9 mouse cellular contexts compared by ENCODE assay signal in genomic region chr7:19822193-19822592, GRCm38 (mm10). TPM values are rescaled to one million over a fixed set of nuclear protein-coding genes. Genes with fewer than 3 reads are reported as not detected.
DNase-seq lines count a peak whose midpoint lies in the region; ATAC-seq lines count a peak whose summit lies in the region.
"Had no signal": no experiment of that assay in that cellular context is flagged by ENCODE, and none has a peak within 500 bp of the region (broad histone marks: within the 10 kb centered on the region; RNA-seq: fewer than 3 reads in every experiment).

No protein-coding gene starts in this region.

- no peak for DNase-seq in kidney, adult 18-20 months
- DNase-seq in embryonic facial prominence, embryonic 10.5 days (ENCODE audit: low spot score): no peak
- DNase-seq in layer of hippocampus, postnatal 14 days (ENCODE audit: low spot score in 2 of 2): no peak
- DNase-seq in spleen, adult 12 weeks (ENCODE audit: low spot score): no peak

- peaks cover 10% of the 10 kb centered on the region for H3K27me3 ChIP-seq in kidney, embryonic 16.5 days (ENCODE audit: insufficient read depth, low read length)
- peaks cover 83% of the 10 kb centered on the region for H3K27me3 ChIP-seq in embryonic facial prominence, embryonic 10.5 days (replicated peaks; ENCODE audit: low read depth, poor library complexity, severe bottlenecking)
- peaks cover 49% of the 10 kb centered on the region for H3K27me3 ChIP-seq in hindbrain, embryonic 15.5 days
- H3K27me3 ChIP-seq in midbrain, embryonic 15.5 days (replicated peaks): peaks cover 39% of the 10 kb centered on the region

- peak overlapping the region; percentile 76 for H3K4me2 ChIP-seq in kidney, embryonic 16.5 days (replicated peaks; ENCODE audit: low read depth, low read length)
- peak overlapping the region; percentile 49 for H3K4me2 ChIP-seq in hindbrain, embryonic 15.5 days
- peak overlapping the region; percentile 50 for H3K4me2 ChIP-seq in midbrain, embryonic 15.5 days

- H3K27ac ChIP-seq in kidney, embryonic 16.5 days (ENCODE audit: low read length): no peak overlapping the region
- H3K27ac ChIP-seq in embryonic facial prominence, embryonic 10.5 days (replicated peaks): peak overlapping the region; percentile 79
- no peak overlapping the region for H3K27ac ChIP-seq in hindbrain, embryonic 15.5 days (replicated peaks)
- H3K27ac ChIP-seq in midbrain, embryonic 15.5 days: no peak overlapping the region

- 6% methylated on average over 20 of the region's 20 CpGs for WGBS in kidney, embryonic 16.5 days
- 4% methylated on average over 20 of the region's 20 CpGs for WGBS in embryonic facial prominence, embryonic 10.5 days
- 12% methylated on average over 10 of the region's 20 CpGs for WGBS in hindbrain, embryonic 15.5 days
- WGBS in midbrain, embryonic 15.5 days: 6% methylated on average over 20 of the region's 20 CpGs

- no peaks in the 10 kb centered on the region for H3K36me3 ChIP-seq in kidney, embryonic 16.5 days (ENCODE audit: insufficient read depth, low read length)
- H3K36me3 ChIP-seq in embryonic facial prominence, embryonic 10.5 days (replicated peaks): no peaks in the 10 kb centered on the region
- H3K36me3 ChIP-seq in hindbrain, embryonic 15.5 days: no peaks in the 10 kb centered on the region
- H3K36me3 ChIP-seq in midbrain, embryonic 15.5 days (replicated peaks): no peaks in the 10 kb centered on the region

- H3K9ac ChIP-seq in kidney, embryonic 16.5 days (replicated peaks; ENCODE audit: low read length): peak overlapping the region; percentile 66
- no peak overlapping the region for H3K9ac ChIP-seq in hindbrain, embryonic 15.5 days
- no peak overlapping the region for H3K9ac ChIP-seq in midbrain, embryonic 15.5 days

- ATAC-seq in kidney, embryonic 16.5 days (ENCODE audit: low FRiP score, low TSS enrichment): no peak
- ATAC-seq in hindbrain, embryonic 15.5 days (ENCODE audit: low FRiP score, low read depth): no peak
- ATAC-seq in midbrain, embryonic 15.5 days (replicated peaks): no peak
- no peak for ATAC-seq in frontal cortex, adult (ENCODE audit: low TSS enrichment)

- H3K9me3 ChIP-seq in kidney, embryonic 16.5 days (ENCODE audit: low read length): peaks cover 4% of the 10 kb centered on the region; the same call in 1 of the 2 replicates
- H3K9me3 ChIP-seq in embryonic facial prominence, embryonic 10.5 days: 0 out of 2 replicates have a peak, but pooled peaks cover 11% of the 10 kb centered on the region
- no peaks in the 10 kb centered on the region for H3K9me3 ChIP-seq in hindbrain, embryonic 15.5 days
- no peaks in the 10 kb centered on the region for H3K9me3 ChIP-seq in midbrain, embryonic 15.5 days

- H3K4me3 ChIP-seq in kidney, embryonic 16.5 days (ENCODE audit: low read length): peak overlapping the region; percentile 41
- H3K4me3 ChIP-seq in embryonic facial prominence, embryonic 10.5 days: peak overlapping the region; percentile 59
- peak overlapping the region; percentile 28 for H3K4me3 ChIP-seq in hindbrain, embryonic 15.5 days
- peak overlapping the region; percentile 26 for H3K4me3 ChIP-seq in midbrain, embryonic 15.5 days

- H3K4me1 ChIP-seq in kidney, embryonic 16.5 days (ENCODE audit: insufficient read depth, low read length): peaks cover 45% of the 10 kb centered on the region
- peaks cover 44% of the 10 kb centered on the region for H3K4me1 ChIP-seq in embryonic facial prominence, embryonic 10.5 days
- H3K4me1 ChIP-seq in hindbrain, embryonic 15.5 days (replicated peaks): peaks cover 7% of the 10 kb centered on the region; the same call in 1 of the 2 replicates
- H3K4me1 ChIP-seq in midbrain, embryonic 15.5 days: peaks cover 10% of the 10 kb centered on the region

RNA-seq across cellular contexts. Expression of gene Bcl3, which starts 0.4 kb away (rescaled TPM):
- polyA plus RNA-seq in kidney, embryonic 16.5 days (2015; fragmentation: Nextera tagmentation; extraction: Ambion mirVana): 3.3 and 3.9 TPM in 2 replicates
- polyA plus RNA-seq in embryonic facial prominence, embryonic 10.5 days (2016; fragmentation: Nextera tagmentation; extraction: Ambion mirVana): 1.7 TPM in 2 replicates
- 0.92 and 1.4 TPM in 2 replicates for polyA plus RNA-seq in hindbrain, embryonic 15.5 days (2015; fragmentation: Nextera tagmentation; extraction: Ambion mirVana)
- polyA plus RNA-seq in midbrain, embryonic 15.5 days (2015; fragmentation: Nextera tagmentation; extraction: Ambion mirVana): 0.89 and 1.7 TPM in 2 replicates
- total RNA-seq in layer of hippocampus, postnatal 14 days (2021): under 1 TPM; 0.38 to 0.78 TPM

RNA-seq across cellular contexts. Expression of gene Cblc, which starts 25.6 kb away (rescaled TPM):
- 9.4 and 12.2 TPM in 2 replicates for polyA plus RNA-seq in kidney, embryonic 16.5 days (2015; fragmentation: Nextera tagmentation; extraction: Ambion mirVana)
- 1.9 and 2.9 TPM in 2 replicates for polyA plus RNA-seq in embryonic facial prominence, embryonic 10.5 days (2016; fragmentation: Nextera tagmentation; extraction: Ambion mirVana)
- polyA plus RNA-seq in hindbrain, embryonic 15.5 days (2015; fragmentation: Nextera tagmentation; extraction: Ambion mirVana): 0.37 TPM in 1 of 2 replicates, not detected in the other
- 0.40 and 0.57 TPM in 2 replicates for polyA plus RNA-seq in midbrain, embryonic 15.5 days (2015; fragmentation: Nextera tagmentation; extraction: Ambion mirVana)
- not detected for total RNA-seq in layer of hippocampus, postnatal 14 days (2021)
- total RNA-seq: heart, postnatal 14 days had no signal

RNA-seq across cellular contexts. Expression of gene Gm19345, which starts 29.6 kb away (rescaled TPM):
- polyA plus RNA-seq in kidney, embryonic 16.5 days (2015; fragmentation: Nextera tagmentation; extraction: Ambion mirVana): not detected in 2 replicates
- not detected in 2 replicates for polyA plus RNA-seq in embryonic facial prominence, embryonic 10.5 days (2016; fragmentation: Nextera tagmentation; extraction: Ambion mirVana)
- 15.7 and 17.1 TPM in 2 replicates for polyA plus RNA-seq in hindbrain, embryonic 15.5 days (2015; fragmentation: Nextera tagmentation; extraction: Ambion mirVana)
- 15.2 and 15.4 TPM in 2 replicates for polyA plus RNA-seq in midbrain, embryonic 15.5 days (2015; fragmentation: Nextera tagmentation; extraction: Ambion mirVana)
- 1 to 10 TPM; 3.0 to 3.3 TPM for total RNA-seq in layer of hippocampus, postnatal 14 days (2021)
- total RNA-seq: heart, postnatal 14 days had no signal

RNA-seq across cellular contexts. Expression of gene Ceacam16, which starts 38.9 kb away (rescaled TPM):
- polyA plus RNA-seq in kidney, embryonic 16.5 days (2015; fragmentation: Nextera tagmentation; extraction: Ambion mirVana): 0.15 TPM in 1 of 2 replicates, not detected in the other
- polyA plus RNA-seq in embryonic facial prominence, embryonic 10.5 days (2016; fragmentation: Nextera tagmentation; extraction: Ambion mirVana): not detected in 2 replicates
- polyA plus RNA-seq in hindbrain, embryonic 15.5 days (2015; fragmentation: Nextera tagmentation; extraction: Ambion mirVana): 0.92 and 2.0 TPM in 2 replicates
- polyA plus RNA-seq in midbrain, embryonic 15.5 days (2015; fragmentation: Nextera tagmentation; extraction: Ambion mirVana): 1.1 and 1.2 TPM in 2 replicates
- not detected for total RNA-seq in layer of hippocampus, postnatal 14 days (2021)

RNA-seq across cellular contexts. Expression of gene Bcam, which starts 51.4 kb away (rescaled TPM):
- polyA plus RNA-seq in kidney, embryonic 16.5 days (2015; fragmentation: Nextera tagmentation; extraction: Ambion mirVana): 280 and 309 TPM in 2 replicates
- polyA plus RNA-seq in embryonic facial prominence, embryonic 10.5 days (2016; fragmentation: Nextera tagmentation; extraction: Ambion mirVana): 68.3 and 79.4 TPM in 2 replicates
- polyA plus RNA-seq in hindbrain, embryonic 15.5 days (2015; fragmentation: Nextera tagmentation; extraction: Ambion mirVana): 20.0 and 20.7 TPM in 2 replicates
- 12.4 and 13.8 TPM in 2 replicates for polyA plus RNA-seq in midbrain, embryonic 15.5 days (2015; fragmentation: Nextera tagmentation; extraction: Ambion mirVana)
- total RNA-seq in layer of hippocampus, postnatal 14 days (2021): 10 to 100 TPM in 1 of 2 experiments, 1 to 10 TPM in 1; 8.8 to 14.0 TPM

Comparison
In these comparisons a context has a peak if more than half of its experiments do, and no peak if none do; other contexts are left out.
1. RNA of gene Gm19345, which starts 29.6 kb away (polyA plus RNA-seq): 15.7 to 17.1 TPM in hindbrain, embryonic 15.5 days and 15.2 to 15.4 TPM in midbrain, embryonic 15.5 days; not detected in embryonic facial prominence, embryonic 10.5 days and not detected in kidney, embryonic 16.5 days; every median in the first group is over 10 times any median in the second.
2. Peak in every context shown above with its lines, with median percentiles within 50 percentile points of each other: H3K4me2 ChIP-seq and H3K4me3 ChIP-seq.